Mouse (Mus musculus) urinary bladder, postnatal 10 days (tissue): ENCODE measurements around the gene Car5b.

Experiments used
- DNase-seq: peaks from one replicate; pipeline ENCODE4 v3.0.0; 2022; ENCODE audit warnings: low spot score

Gene Car5b

DNA sequence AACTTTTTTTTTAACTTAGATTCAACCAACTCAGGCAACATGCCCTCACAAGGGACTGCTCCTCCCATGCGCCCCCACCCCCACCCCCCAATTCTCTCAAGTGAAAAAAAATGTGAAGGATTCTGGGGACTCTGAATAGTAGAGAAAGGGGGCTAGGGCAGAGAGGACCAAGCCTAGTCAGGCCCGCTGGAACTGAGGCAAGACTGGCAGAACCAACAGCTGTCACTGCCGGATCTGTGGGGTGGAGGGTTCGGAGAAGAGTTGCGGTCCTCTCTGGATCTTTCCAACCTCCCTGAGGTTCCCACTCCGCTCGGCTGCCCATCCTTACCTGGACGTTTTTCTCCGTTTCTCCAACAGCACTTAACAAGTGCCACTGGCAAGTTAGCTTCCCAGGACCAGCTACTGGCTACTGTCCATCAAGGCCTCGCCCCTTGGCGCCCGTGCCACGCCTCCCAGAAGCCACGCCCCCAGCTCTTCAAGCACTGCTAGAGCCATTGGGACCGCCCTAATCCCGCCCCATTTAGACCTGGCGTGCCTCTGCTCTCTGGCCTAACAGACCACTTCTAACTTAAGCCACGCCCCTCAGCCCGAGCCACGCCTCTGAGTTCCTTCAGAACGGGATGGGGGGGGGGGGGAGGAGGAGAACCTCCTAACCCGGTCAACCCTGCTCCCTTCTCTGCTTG lies at the start of gene Car5b:
Gene Car5b (minus strand): TSS at position 391 of the 683 bp plus-strand sequence.
- DNase-seq: peak; percentile 28

DNA sequence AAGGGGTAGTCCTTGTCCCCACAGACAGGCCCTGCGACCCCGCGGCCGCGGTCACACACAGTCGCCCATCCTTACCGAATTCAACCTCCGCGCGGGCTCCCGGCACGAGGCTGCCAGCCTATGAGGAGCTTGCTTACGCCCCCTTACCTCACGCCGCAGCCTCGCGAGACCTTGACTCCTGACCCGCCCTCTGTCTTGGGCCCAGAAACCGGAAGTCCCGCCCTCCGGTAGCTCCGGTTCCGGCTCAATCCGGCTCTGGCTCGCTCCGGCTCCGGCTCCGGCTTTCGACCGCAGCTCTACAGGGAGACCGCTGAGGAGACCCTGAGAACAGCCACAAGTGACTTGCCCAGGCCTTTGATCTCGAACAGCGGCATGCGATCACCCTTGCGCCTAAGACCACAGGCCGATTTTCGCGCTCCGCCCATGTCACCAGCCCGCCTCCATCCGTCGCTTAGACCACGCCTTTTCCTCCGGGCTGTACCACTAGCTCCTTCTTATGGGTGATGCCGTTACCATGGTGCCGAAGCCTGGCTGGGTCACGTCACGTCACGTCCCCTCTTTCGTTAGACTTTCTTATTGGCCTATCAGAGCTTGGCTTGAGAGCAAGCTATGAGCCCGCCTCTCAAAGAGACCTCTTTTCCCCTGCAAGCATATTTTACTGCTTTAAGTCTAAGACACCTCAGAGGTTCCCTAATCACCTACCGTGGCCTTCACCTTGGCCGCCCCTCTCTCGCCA lies 48.4 kb upstream of the Car5b start, which contains the start of gene Siah1b:
Gene Siah1b (minus strand): TSS at position 454 of the 736 bp plus-strand sequence.
- DNase-seq: peak; percentile 52

DNA sequence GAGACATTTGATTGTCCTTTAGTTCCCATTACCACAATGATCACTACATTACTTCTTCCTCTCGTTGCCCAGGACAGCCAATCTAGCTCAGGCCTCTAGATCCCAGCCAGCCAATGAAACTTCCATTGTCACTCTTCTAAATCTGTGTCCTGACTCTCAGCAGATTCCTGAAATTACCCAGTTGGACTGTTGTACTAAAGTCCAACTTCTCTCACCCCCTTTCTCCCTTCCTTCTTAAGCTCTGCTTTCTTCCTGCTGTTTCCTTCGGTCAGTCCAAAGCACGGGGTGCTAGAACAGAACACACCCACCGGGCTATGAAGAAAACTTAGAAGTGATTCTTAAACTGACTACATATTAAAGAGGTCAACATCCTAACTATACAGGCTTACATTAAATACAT lies 41.2 kb upstream of the Car5b start:
- no peak for DNase-seq

- peak; percentile 15 for DNase-seq
Observed at GRCm38 (mm10) chrX:164066185-164066584, 38.4 kb upstream of the Car5b start.

GRCm38 (mm10) chrX:164059070-164059469 lies 31.3 kb upstream of the Car5b start:
- DNase-seq: no peak

GRCm38 (mm10) chrX:164058523-164058922 lies 30.7 kb upstream of the Car5b start:
- no peak for DNase-seq

DNA sequence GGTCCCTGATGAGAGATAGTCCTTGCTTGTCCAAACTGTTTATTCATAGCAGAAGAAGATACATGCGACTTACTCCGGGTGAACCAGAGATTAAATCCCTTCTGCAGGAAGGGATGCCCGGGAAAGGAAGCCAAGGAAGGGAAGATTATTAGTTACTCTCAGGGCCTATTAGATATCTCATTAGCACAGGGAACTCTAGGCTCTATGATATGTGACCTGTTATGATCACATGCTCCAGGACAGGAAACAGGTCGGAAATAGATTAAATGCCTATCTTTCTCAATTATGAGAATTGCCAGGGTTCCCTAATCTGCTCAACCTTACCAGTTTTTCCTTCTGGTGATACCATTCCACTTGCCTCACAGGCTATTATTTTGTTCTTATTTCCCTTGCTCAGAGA lies 27.9 kb upstream of the Car5b start:
- DNase-seq: no peak

GRCm38 (mm10) chrX:164046736-164047135 lies 18.9 kb upstream of the Car5b start:
- no peak for DNase-seq

DNA sequence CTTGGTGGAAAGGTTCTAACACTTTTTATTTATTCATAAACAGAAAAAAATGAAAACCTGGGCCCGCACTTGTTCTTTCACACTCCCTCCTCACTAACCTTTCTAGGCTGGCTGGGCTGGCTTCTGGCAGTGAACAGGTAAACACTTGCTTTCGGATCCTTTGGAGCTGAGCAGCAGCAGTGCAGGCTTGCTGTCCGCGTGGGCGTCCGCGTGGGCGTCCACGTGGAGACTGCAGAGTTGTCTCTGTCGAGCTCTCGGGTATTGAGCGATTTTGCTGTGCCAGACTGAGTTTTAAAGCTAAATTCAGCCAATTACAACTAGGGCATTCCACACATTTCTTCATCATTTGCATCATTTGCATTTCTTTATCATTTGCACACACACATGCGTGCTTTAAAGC lies 14.3 kb upstream of the Car5b start:
- DNase-seq: no peak

DNA sequence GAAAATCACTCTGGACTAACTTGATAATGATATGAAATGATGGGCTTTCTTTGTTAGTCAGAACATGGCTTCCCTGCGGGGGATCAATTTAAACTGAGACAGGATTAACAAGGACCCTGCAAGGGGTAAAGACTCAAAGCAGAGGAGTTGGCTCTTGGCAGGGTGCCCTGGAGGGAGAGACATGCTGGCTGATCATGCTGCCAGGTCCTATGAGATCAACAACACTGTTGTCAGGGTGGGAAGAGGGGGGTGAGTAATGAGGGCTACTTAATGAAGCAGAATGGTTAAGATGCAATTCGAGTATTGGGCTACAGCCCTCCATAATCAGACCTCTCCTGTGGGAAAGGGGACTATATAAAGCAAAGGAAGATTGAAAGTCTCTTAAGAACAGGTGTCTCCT lies 11.1 kb upstream of the Car5b start:
- no peak for DNase-seq

DNA sequence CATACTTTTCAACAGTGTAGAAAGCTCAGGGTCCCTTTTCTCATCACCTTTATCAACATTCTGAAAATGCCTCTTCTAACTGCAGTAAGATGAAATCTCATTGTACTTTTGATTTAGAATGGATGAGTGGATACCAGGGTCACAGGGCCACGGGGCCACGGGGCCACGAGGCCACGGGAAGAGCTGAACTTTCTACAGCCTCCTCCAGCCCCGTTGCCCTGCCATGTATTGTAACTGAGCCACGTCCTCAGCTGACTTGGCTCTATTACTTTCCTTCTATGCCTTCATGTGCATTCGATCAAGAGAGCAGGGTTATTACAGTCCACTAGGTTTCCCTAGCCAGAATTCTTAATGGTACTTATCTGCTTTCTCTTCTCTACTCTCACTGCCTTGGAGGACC lies 8.1 kb upstream of the Car5b start:
- DNase-seq: no peak

DNA sequence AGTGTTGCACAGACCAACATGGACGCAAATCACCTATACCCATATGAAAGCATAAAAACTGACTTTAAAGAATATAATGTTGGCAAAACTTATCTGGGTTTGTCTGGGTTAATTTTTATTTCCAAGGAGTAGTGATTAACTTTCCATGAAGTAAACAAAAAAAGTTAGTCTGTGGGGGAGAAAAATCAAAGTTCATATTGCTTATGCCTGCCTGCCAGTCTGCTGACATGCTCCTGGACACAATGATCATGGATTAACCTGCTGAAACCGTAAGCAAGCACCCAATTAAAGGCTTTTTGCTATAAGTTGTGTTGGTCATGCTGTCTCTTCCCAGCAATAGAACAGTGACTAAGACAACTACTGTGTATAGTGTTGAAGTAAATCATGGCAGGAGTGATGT lies 7.6 kb upstream of the Car5b start:
- no peak for DNase-seq

DNA sequence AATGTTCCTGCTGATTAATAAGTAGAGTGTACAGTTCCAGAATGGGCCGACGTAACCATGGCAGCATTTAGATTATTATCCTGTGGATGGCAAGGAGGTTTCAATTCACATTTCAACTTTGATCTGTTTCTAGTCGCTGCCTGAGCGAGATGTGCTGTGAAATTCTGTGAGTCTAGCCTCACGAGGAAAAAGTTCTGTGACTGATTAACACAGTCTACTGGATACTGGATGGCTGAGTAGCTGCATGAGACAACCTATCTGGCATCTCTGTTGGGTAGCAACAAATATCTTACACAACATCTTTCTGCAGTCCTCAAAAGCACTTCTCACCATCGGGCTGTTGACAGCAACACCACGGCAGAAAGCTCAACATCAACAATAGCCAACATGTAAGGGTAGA lies 4.7 kb upstream of the Car5b start:
- no peak for DNase-seq

GRCm38 (mm10) chrX:164015636-164016035 lies 12.2 kb downstream of the Car5b start:
- DNase-seq: no peak

GRCm38 (mm10) chrX:164014956-164015355 lies 12.8 kb downstream of the Car5b start:
- no peak for DNase-seq

DNA sequence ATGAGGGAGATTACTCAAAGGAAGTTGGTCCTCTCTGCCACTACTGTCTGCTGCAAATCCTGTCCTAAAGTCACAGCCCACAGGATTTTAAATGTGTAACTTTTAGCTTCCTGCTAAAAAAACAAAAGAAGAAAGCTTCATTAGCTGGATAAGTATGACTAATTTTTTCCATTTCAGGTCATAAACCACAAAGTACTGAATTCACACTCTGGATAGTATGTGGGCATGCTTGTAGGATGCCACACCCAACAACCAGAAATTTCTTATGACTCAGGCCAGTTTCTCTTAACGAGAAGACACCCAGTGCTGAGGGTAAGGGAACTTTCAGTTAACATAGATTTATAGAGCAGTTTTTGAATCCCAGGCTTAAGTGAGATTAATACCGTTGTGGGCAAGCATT lies 14.5 kb downstream of the Car5b start:
- DNase-seq: no peak

- DNase-seq: no peak
Observed at GRCm38 (mm10) chrX:164004809-164005208, 23.0 kb downstream of the Car5b start.

- DNase-seq: no peak
Observed at GRCm38 (mm10) chrX:163999848-164000247, 27.9 kb downstream of the Car5b start.

GRCm38 (mm10) chrX:163996754-163997153 lies 31.0 kb downstream of the Car5b start:
- no peak for DNase-seq

- DNase-seq: no peak
Observed at GRCm38 (mm10) chrX:163987718-163988374, 40.0 kb downstream of the Car5b start.

DNA sequence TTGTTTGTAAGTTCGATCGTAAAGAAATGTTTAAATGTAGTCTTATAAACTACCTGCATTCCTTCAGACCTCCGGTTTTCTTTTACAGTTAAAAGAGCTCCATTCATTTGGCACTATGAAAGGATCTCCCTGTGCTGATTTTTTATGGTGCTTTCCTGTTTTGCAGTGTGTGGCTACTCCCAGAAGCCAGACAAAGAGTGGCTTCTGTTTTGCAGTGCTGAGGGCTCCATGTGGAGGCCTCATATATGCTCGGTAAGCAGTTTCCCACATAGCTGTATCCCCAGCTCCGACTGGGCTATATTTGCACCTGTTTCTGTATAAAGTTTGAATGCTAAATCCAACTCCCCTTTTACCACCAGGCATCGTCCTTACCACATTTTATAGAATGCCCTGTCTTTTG lies 45.7 kb downstream of the Car5b start:
- no peak for DNase-seq

- no peak for DNase-seq
Observed at GRCm38 (mm10) chrX:163981500-163981899, 46.3 kb downstream of the Car5b start.

DNA sequence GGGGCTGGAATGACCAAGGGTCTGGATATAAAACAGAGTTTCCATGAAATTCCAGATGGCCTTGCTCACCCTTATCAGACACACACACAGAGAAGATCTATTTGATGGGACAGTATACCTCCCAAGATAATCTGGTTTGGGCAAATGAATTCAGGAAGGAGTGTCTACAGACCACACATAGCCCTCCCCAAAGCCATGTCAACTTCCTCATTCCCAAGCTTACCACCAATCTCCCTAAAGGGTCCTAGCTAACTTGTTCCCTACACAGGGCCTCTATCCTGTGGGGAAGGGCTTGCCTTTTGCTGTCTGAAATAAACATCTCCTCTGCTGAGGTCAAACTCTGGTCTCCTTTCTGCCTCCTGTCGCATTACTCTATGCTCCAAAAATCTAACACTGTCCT lies 46.7 kb downstream of the Car5b start:
- DNase-seq: no peak
